ENCODE assay signal across 13 mouse cellular contexts in genomic region chr3:55517454-55518014, GRCm38 (mm10). TPM values are rescaled to one million over a fixed set of nuclear protein-coding genes. Genes with fewer than 3 reads are reported as not detected.
DNase-seq lines count a peak whose midpoint lies in the region; ATAC-seq and TF ChIP-seq lines count a peak whose summit lies in the region.
"Had no signal": no experiment of that assay in that cellular context is flagged by ENCODE, and none has a peak within 500 bp of the region (broad histone marks: within the 10 kb centered on the region; RNA-seq: fewer than 3 reads in every experiment).

No protein-coding gene starts in this region.

- no peak for TF ChIP-seq CTCF in embryonic fibroblast, embryonic 13.5 days (IDR thresholded peaks at IDR 0.05; ENCODE audit: borderline replicate concordance, insufficient read depth, low read length)

- H3K36me3 ChIP-seq in heart, embryonic 11.5 days (ENCODE audit: control insufficient read depth, insufficient read depth, low read length): no peaks in the 10 kb centered on the region
- no peaks in the 10 kb centered on the region for H3K36me3 ChIP-seq in lung, embryonic 15.5 days
- H3K36me3 ChIP-seq: forebrain, embryonic 10.5 days had no signal

- no peak overlapping the region for H3K27ac ChIP-seq in heart, embryonic 11.5 days (ENCODE audit: low read depth, low read length)
- H3K27ac ChIP-seq in lung, embryonic 15.5 days: no peak overlapping the region
- peak overlapping the region; percentile 28 for H3K27ac ChIP-seq in embryonic fibroblast, embryonic 13.5 days (ENCODE audit: insufficient read depth, low read length)
- H3K27ac ChIP-seq: forebrain, embryonic 10.5 days had no signal

- H3K4me1 ChIP-seq in heart, embryonic 11.5 days (ENCODE audit: control insufficient read depth, insufficient read depth, low read length): no peaks in the 10 kb centered on the region
- H3K4me1 ChIP-seq in lung, embryonic 15.5 days: peaks cover 6% of the 10 kb centered on the region
- peaks cover 7% of the 10 kb centered on the region for H3K4me1 ChIP-seq in embryonic fibroblast, embryonic 13.5 days (ENCODE audit: control insufficient read depth, insufficient read depth, low read length)

- intact Hi-C loops in heart, postnatal 36 days (cut with DNase I): loop anchor here (10.0 kb wide), 1 partner anchor 143 kb away; no protein-coding TSS in a partner anchor

- no peaks in the 10 kb centered on the region for H3K27me3 ChIP-seq in heart, embryonic 11.5 days (ENCODE audit: control insufficient read depth, insufficient read depth, low read length)
- no peaks in the 10 kb centered on the region for H3K27me3 ChIP-seq in lung, embryonic 15.5 days

- 58% methylated on average over 17 of the region's 17 CpGs for WGBS in heart, embryonic 11.5 days (ENCODE audit: insufficient replicate concordance)
- WGBS in lung, embryonic 15.5 days: 32% methylated on average over 17 of the region's 17 CpGs

- H3K9ac ChIP-seq in heart, embryonic 11.5 days (ENCODE audit: low read depth, low read length): no peak overlapping the region
- no peak overlapping the region for H3K9ac ChIP-seq in lung, embryonic 15.5 days

- H3K4me2 ChIP-seq in heart, embryonic 11.5 days: 0 out of 2 replicates have a peak overlapping the region, but pooled peaks have one; percentile 7
- H3K4me2 ChIP-seq in lung, embryonic 15.5 days: peak overlapping the region; percentile 53

- no peak for ATAC-seq in heart, embryonic 11.5 days (replicated peaks; ENCODE audit: insufficient number of reproducible peaks, low FRiP score, low TSS enrichment)
- ATAC-seq in lung, embryonic 15.5 days (ENCODE audit: borderline replicate concordance, extremely low read depth, low FRiP score, low TSS enrichment): no peak
- peak; percentile 32 for ATAC-seq in megakaryocyte progenitor cell, adult 5-6 weeks (replicated peaks; ENCODE audit: poor library complexity)
- ATAC-seq in erythroid progenitor cell, adult 5-6 weeks (replicated peaks; ENCODE audit: low FRiP score, poor library complexity, severe bottlenecking): no peak

- no peak for TF ChIP-seq POLR2A in embryonic fibroblast, embryonic 13.5 days (IDR thresholded peaks at IDR 0.05; ENCODE audit: low read depth, low read length)

- H3K4me3 ChIP-seq in heart, embryonic 11.5 days (ENCODE audit: low read depth, low read length): no peak overlapping the region
- peak overlapping the region; percentile 26 for H3K4me3 ChIP-seq in lung, embryonic 15.5 days
- peak overlapping the region; percentile 13; the same call in 1 of the 2 replicates for H3K4me3 ChIP-seq in embryonic fibroblast, embryonic 13.5 days (ENCODE audit: insufficient read depth, low read length)
- H3K4me3 ChIP-seq: forebrain, embryonic 10.5 days had no signal

- H3K9me3 ChIP-seq in heart, embryonic 11.5 days (replicated peaks; ENCODE audit: control insufficient read depth, low read length): no peaks in the 10 kb centered on the region
- no peaks in the 10 kb centered on the region for H3K9me3 ChIP-seq in lung, embryonic 15.5 days
- H3K9me3 ChIP-seq: forebrain, embryonic 10.5 days had no signal

- DNase-seq in heart, postnatal 36 days: no peak
- no peak for DNase-seq in lung, postnatal 25 days (ENCODE audit: low spot score)
- no peak for DNase-seq in B cell, adult 2 months
- DNase-seq: layer of hippocampus, postnatal 36 days; retina, postnatal 1 day had no signal

RNA-seq across cellular contexts. Expression of gene Gm21954, which starts 45.5 kb away (rescaled TPM):
- polyA plus RNA-seq in heart, embryonic 11.5 days (2014; fragmentation: Nextera tagmentation; extraction: Ambion mirVana): not detected in 2 replicates
- not detected for total RNA-seq in heart, postnatal 36 days (2021)
- polyA plus RNA-seq in lung, embryonic 15.5 days (2015; fragmentation: Nextera tagmentation; extraction: Ambion mirVana): not detected in 2 replicates
- polyA plus RNA-seq in embryonic fibroblast, embryonic 13.5 days (2011; ENCODE audit: insufficient read length, low read depth, missing spikeins): not detected in 2 replicates
- not detected in 2 replicates for total RNA-seq in megakaryocyte progenitor cell, adult 5-6 weeks (2015)
- total RNA-seq in megakaryocyte progenitor cell, adult 5-6 weeks (2017): not detected in 2 replicates
- not detected in 2 replicates for total RNA-seq in erythroid progenitor cell, adult 5-6 weeks (2015; ENCODE audit: low replicate concordance)
- total RNA-seq in erythroid progenitor cell, adult 5-6 weeks (2017; ENCODE audit: low replicate concordance): not detected in 2 replicates
- total RNA-seq: heart, adult 8-10 months; layer of hippocampus, postnatal 36 days; monocyte, adult 5-6 weeks had no signal
- polyA plus RNA-seq: forebrain, embryonic 10.5 days had no signal
